Mouse (Mus musculus) bone marrow macrophage, adult 2 months (primary cell): ENCODE results near the gene Trappc12. TPM values are rescaled to one million over a fixed set of nuclear protein-coding genes. Genes with fewer than 3 reads are reported as not detected.
"Not testable (repeated sequence)": the region's sequence is repeated elsewhere in the genome, so short reads cannot be mapped to it uniquely, and the experiment has no call there.

Experiments
- H3K27ac ChIP-seq: 2 replicates; pipeline ENCODE4 v1.5.1; 2012; ENCODE audit warnings: low read depth, low read length; ENCODE audit not compliant: insufficient read depth
- H3K4me1 ChIP-seq: 2 replicates; pipeline ENCODE4 v1.6.1; 2012; ENCODE audit warnings: low read length; ENCODE audit not compliant: control insufficient read depth, insufficient read depth
- H3K4me3 ChIP-seq: 2 replicates; pipeline ENCODE4 v1.5.1; 2012; ENCODE audit warnings: mild to moderate bottlenecking, low read length, moderate library complexity; ENCODE audit not compliant: insufficient read depth
- CTCF ChIP-seq: IDR thresholded peaks from 2 replicates; pipeline ENCODE4 v1.5.1; 2012; ENCODE audit warnings: low read depth, mild to moderate bottlenecking, low read length, moderate library complexity
- POLR2A ChIP-seq: IDR thresholded peaks from 2 replicates; pipeline ENCODE4 v1.6.1; 2012; ENCODE audit warnings: mild to moderate bottlenecking, low read depth, low read length, borderline replicate concordance
- polyA plus RNA-seq: library from polyadenylated mRNA; stranded (reverse); fragments of >200 nt; gene quantifications from 2 replicates; pipeline ENCODE4 v1.2.4, GENCODE M21; 2012; ENCODE audit not compliant: missing spikeins, insufficient read depth, insufficient read length

Trappc12 gene
- polyA plus RNA-seq, 1 experiment: 24.1 TPM

DNA sequence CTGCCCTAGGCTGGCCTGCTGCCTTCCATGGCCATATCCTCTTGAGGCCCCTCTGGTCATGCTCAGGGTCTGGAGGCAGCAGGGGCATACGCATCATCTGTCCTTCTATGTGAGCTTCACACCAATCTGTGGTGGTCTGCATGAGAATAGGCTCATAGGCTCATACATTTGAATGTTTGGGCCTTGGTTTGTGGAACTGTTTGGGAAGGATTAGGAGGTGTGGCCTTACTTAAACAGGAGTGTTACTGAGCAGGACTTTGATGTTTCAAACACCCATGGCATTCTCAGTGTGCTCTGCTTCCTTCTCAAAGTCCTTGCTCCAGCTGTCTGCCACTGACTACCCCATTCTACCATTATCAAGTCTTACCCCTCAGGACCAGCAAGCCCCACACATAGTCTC, 16.0 kb downstream of the Trappc12 start:
- Histone ChIP-seq H3K27ac (no peak overlapping the region), H3K4me3 (no peak overlapping the region), H3K4me1 (peaks cover 13% of the 10 kb centered on the region)
- TF ChIP-seq POLR2A: no peak
- TF ChIP-seq CTCF: no peak

DNA sequence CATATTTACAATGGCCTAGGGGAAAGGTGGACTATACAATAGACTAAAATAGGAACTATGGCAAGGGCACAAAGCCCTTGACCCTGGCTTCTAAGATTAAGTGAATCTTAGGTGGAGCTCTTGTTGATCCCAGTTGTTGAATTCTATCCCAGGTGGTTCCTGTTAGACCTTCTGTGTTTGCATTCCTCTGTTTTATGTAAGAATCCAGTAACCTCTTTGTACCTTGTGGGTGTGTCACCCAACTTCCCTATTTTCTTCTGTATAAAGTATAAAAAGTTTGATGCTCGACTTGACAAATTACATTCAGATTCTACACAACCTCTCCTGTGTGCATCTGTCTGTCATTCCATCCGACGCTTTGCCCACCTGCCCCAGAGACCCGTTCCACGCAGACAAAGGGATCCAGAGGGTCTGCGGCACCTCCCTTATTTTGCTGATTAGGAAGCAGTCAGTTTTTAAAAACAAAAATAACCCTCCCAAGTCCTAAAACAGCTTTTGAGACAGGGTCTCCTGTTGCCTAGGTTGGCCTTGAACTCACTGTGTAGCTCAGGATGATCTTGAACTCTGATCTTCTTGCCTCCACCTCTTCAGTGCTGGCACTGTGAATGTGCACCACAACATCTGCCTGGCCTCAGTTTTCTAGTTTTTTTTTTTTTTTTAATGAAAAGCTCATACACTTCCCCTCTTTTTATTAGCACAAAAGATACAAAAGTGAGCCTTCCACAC, 16.6 kb downstream of the Trappc12 start:
- peaks cover 13% of the 10 kb centered on the region for H3K4me1 ChIP-seq
- H3K4me3 ChIP-seq, H3K27ac ChIP-seq: not testable (repeated sequence)

DNA sequence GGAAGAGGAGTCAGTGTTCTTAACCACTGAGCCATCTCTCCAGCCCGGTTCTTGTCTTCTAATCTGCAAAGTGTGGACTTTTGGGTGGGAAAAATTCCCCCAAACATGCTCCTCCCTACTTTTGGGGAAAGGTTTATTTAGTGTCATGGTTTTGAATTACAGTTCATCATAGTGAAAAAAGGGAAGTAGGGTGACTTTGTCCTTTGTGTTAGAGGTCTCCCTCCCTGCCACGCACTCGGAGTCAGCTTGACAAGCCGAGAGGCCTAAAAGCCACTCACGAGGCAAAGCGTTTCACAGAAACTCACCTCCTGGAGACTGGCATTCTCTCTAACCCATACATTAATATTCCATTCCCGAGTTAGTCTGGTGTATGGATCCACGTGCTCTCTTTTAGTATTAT, 17.6 kb downstream of the Trappc12 start:
- Histone ChIP-seq H3K27ac (no peak overlapping the region), H3K4me1 (peaks cover 11% of the 10 kb centered on the region), H3K4me3 (no peak overlapping the region)
- TF ChIP-seq CTCF: no peak
- TF ChIP-seq POLR2A: no peak

DNA sequence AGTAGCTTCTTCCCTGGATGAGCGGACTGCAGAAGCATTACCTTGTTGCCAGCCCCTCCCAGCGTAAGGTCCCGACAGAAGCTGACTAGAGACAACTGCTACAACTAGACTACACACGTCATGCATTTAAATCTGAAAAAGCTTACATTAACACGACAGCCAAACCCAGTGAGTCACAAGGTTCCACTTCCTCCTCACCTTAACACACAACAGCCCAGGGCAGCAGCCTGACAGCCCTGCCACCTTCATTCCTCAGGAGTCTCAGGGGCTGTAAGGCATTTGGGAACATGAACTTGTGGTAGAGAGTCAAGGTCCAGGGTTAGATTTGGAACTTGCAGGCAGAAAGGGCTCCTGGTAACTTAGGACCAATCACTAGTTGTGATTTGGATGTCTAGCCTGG, 23.2 kb downstream of the Trappc12 start:
- TF ChIP-seq POLR2A (no peak), CTCF (no peak)
- H3K4me3 ChIP-seq: no peak overlapping the region
- H3K27ac ChIP-seq: peak overlapping the region; percentile 68
- peaks cover 19% of the 10 kb centered on the region for H3K4me1 ChIP-seq

DNA sequence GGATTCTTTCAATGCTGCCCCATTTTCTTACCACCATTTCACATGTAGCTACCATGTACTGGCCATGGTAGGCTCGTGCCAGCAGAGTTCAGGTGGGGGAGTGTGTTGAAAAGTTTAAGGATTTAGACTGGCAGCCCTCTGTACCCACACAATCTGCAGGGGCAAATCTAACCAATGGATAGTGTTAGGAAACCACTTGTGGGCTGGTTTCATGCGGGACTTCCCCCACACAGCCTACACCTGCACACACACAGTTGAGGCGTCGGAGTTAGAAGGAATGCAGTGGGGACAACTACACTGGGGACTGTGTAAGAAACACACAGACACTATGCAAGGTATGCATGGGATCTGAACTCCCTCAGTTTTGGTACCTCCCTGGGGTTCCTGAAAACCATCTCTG, 24.1 kb downstream of the Trappc12 start:
- H3K4me1 ChIP-seq: peaks cover 19% of the 10 kb centered on the region
- no peak overlapping the region for H3K27ac ChIP-seq
- H3K4me3 ChIP-seq: no peak overlapping the region
- no peak for TF ChIP-seq POLR2A
- no peak for TF ChIP-seq CTCF

DNA sequence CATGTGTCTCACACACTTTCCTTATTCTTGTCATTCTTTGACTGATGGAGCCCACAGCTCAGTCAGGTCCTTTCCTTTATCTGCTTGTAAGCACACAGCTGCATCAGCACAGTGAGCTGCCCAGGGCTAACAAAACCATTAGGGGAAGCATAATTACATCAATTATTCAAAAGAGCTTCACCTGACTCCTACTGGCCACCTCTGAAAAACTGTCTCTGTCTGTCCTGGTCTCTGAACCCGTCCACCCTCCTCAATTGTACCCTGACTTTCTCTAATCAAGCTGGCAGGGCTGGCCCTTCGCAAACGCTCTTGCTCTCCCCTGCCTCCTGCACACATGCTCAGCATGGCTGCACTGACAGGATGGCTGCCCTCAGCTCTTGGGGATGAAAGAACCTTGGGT, 25.9 kb downstream of the Trappc12 start:
- no peak for TF ChIP-seq CTCF
- TF ChIP-seq POLR2A: no peak
- no peak overlapping the region for H3K27ac ChIP-seq
- peaks cover 19% of the 10 kb centered on the region for H3K4me1 ChIP-seq
- no peak overlapping the region for H3K4me3 ChIP-seq

GRCm38 (mm10) chr12:28718106-28718505, 32.2 kb downstream of the Trappc12 start:
- Histone ChIP-seq H3K4me1 (0 out of 2 replicates have a peak, but pooled peaks cover 3% of the 10 kb centered on the region), H3K27ac (no peak overlapping the region), H3K4me3 (no peak overlapping the region)
- TF ChIP-seq POLR2A (no peak), CTCF (no peak)

DNA sequence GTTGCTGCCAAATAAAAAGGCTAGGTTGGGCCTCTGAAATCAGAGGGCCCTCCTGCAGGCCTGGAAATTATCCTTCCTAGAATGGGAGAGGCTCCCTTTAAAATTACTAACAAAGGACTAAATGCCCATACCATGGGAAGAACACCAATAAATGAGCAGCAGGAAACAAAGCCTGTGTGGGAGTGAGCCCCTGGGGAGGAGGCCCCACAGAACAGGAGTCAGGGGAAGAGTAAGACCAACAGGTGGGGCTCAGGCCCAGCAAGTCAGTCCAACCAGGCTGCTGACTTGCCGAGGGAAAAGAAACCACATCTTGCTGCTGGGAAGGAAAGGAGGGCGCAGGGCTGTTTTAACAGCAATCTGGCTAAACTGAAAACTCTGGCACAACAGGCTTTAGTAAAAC, 33.2 kb downstream of the Trappc12 start:
- Histone ChIP-seq H3K4me3 (no peak overlapping the region), H3K27ac (no peak overlapping the region), H3K4me1 (0 out of 2 replicates have a peak, but pooled peaks cover 2% of the 10 kb centered on the region)
- TF ChIP-seq CTCF (no peak), POLR2A (no peak)

GRCm38 (mm10) chr12:28714822-28715632, 35.2 kb downstream of the Trappc12 start:
- no peak overlapping the region for H3K27ac ChIP-seq
- 0 out of 2 replicates have a peak, but pooled peaks cover 2% of the 10 kb centered on the region for H3K4me1 ChIP-seq
- TF ChIP-seq POLR2A: no peak
- TF ChIP-seq CTCF: no peak
- H3K4me3 ChIP-seq: no peak overlapping the region

- TF ChIP-seq CTCF: no peak
- no peak for TF ChIP-seq POLR2A
These were observed 39.6 kb downstream of the Trappc12 start for GRCm38 (mm10) chr12:28710566-28711185.

More at GRCm38 (mm10) chr12:28710566-28711185, 39.6 kb downstream of the Trappc12 start:
- Histone ChIP-seq H3K4me3 (no peak overlapping the region), H3K4me1 (0 out of 2 replicates have a peak, but pooled peaks cover 2% of the 10 kb centered on the region), H3K27ac (no peak overlapping the region)
